Mouse (Mus musculus): ENCODE measurements at regions not wholly inside any gene's neighbourhood (a gene's known extent, or its start where the extent isn't known, plus 50 kb on each side); places are given as distances from the start of the nearest gene placed in this dataset.

DNA sequence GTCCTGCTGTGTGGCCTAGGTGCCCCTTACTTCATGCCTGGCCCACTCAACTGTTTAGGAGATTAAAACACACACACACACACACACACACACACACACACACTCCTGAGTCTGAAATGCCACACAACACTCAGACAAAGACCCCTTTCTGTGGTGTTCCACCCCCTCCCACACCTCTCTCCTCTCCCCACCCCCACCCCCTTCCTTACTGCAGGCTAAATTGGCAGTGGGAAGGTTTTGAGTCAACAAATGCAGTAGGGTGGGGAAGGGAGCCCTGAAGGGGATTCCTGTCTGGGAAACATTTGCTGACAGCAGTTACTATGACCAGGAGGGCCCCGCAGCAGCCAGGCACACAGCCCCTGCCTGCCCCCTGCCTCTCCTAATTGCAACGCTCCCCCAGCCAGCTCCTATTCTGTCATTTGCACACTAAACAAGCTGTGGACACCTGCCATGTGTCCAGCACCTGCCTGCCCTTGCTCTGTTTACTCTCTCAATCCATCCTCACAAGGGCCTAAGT lies 69.5 kb downstream of the Ephb3 start:
- peak; percentile 83 for ATAC-seq (replicated peaks; ENCODE audit: low FRiP score)
- H3K9ac ChIP-seq (ENCODE audit: low read length): no peak overlapping the region
- no peaks in the 10 kb centered on the region for H3K27me3 ChIP-seq (ENCODE audit: control insufficient read depth, insufficient read depth, low read length)
- H3K4me2 ChIP-seq (ENCODE audit: low read depth, low read length, severe bottlenecking): no peak overlapping the region
- no peaks in the 10 kb centered on the region for H3K36me3 ChIP-seq (ENCODE audit: control insufficient read depth, insufficient read depth, low read length)
- peak overlapping the region; percentile 8 for H3K27ac ChIP-seq (ENCODE audit: low read depth, low read length)
- peaks cover 10% of the 10 kb centered on the region for H3K4me1 ChIP-seq (replicated peaks; ENCODE audit: control insufficient read depth, insufficient read depth, low read length)
- WGBS: 6% methylated on average over 2 of the region's 2 CpGs
- peak; percentile 74 for DNase-seq (ENCODE audit: low spot score)
- H3K9me3 ChIP-seq (ENCODE audit: control insufficient read depth, low read length): no peaks in the 10 kb centered on the region; the same call in 1 of the 2 replicates
- H3K4me3 ChIP-seq (ENCODE audit: low read depth, low read length): no peak overlapping the region

DNA sequence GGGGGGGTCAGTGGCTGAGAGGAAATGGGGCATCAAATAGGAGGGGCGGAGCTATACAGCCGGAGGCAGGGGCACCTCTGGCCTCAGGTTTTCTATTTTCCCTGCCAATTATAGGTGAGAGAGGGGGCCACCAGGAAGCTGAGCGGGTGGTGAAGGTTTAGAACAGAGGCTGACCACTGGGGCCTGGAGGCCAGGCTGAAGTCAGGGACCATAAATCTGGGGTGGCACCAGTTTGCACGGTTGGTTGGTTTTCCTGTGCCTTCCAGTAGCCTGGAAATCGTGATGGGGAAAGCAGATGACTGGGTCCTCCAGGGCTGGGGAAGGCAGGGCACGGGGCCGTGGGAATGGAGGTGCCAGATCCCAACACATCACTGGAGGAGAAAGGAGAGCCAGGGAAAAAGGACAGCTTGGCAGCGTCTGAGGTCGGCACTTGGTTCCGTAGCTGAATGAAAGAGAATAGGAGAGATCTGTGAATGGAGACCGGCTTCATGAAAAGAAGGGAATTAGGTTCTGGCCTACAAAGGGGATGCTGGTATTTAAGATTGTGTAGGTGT lies 73.3 kb downstream of the Ephb3 start:
- Histone ChIP-seq H3K36me3 (ENCODE audit: control insufficient read depth, insufficient read depth, low read length) (no peaks in the 10 kb centered on the region), H3K4me1 (replicated peaks; ENCODE audit: control insufficient read depth, insufficient read depth, low read length) (peaks cover 11% of the 10 kb centered on the region), H3K27me3 (ENCODE audit: control insufficient read depth, insufficient read depth, low read length) (no peaks in the 10 kb centered on the region; the same call in 1 of the 2 replicates), H3K27ac (ENCODE audit: low read depth, low read length) (no peak overlapping the region), H3K9me3 (ENCODE audit: control insufficient read depth, low read length) (no peaks in the 10 kb centered on the region; the same call in 1 of the 2 replicates), H3K9ac (ENCODE audit: low read length) (no peak overlapping the region), H3K4me2 (ENCODE audit: low read depth, low read length, severe bottlenecking) (no peak overlapping the region), H3K4me3 (ENCODE audit: low read depth, low read length) (no peak overlapping the region)
- no peak for DNase-seq (ENCODE audit: low spot score)
- WGBS: 84% methylated on average over 11 of the region's 11 CpGs
- ATAC-seq (replicated peaks; ENCODE audit: low FRiP score): no peak

DNA sequence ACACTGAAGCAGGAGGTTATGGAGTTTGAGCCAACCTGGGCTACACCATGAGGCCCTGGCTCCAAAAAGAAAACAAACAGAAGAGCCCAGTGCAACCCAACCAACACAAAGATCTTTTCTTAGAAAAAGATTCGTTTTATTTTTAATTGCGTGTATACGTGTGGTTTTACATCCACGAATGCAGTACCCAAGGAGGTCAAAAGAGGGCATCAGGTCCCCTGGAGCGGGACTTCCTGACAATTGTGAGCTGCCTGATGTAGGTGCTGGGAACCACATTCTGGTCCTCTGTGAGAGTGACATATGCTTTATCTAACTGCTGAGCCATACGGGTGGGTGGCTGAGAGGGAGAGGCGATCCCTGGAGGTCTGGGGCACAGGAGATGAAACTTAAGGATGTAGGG lies 73.8 kb downstream of the Ephb3 start:
- Histone ChIP-seq H3K27me3 (ENCODE audit: control insufficient read depth, insufficient read depth, low read length) (no peaks in the 10 kb centered on the region; the same call in 1 of the 2 replicates), H3K36me3 (ENCODE audit: control insufficient read depth, insufficient read depth, low read length) (no peaks in the 10 kb centered on the region), H3K9ac (ENCODE audit: low read length) (no peak overlapping the region), H3K4me1 (replicated peaks; ENCODE audit: control insufficient read depth, insufficient read depth, low read length) (peaks cover 11% of the 10 kb centered on the region), H3K4me2 (ENCODE audit: low read depth, low read length, severe bottlenecking) (no peak overlapping the region), H3K4me3 (ENCODE audit: low read depth, low read length) (no peak overlapping the region), H3K9me3 (ENCODE audit: control insufficient read depth, low read length) (no peaks in the 10 kb centered on the region; the same call in 1 of the 2 replicates), H3K27ac (ENCODE audit: low read depth, low read length) (no peak overlapping the region)
- no peak for DNase-seq (ENCODE audit: low spot score)
- ATAC-seq (replicated peaks; ENCODE audit: low FRiP score): no peak
- 93% methylated on average over 7 of the region's 7 CpGs for WGBS

DNA sequence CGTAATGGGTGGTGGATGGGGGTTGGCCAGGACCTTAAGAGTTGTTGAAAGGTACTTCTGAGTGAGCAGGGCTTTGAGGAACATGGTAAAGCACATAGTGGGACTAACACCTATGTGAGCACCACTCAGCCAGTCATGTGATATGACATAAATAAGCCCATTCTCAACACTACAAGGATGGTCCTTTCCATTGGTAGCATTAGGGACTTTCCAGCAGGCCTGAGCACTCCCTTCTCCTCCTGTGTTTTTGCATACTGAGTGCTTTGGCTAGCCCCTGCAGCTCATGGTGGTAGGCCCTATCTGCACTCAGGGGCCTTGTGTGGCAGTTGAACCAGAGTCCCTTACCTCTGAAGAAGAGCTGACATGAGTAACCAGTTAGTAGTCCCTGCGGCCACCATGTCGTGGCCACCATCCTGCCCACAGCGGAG lies 75.7 kb downstream of the Ephb3 start:
- WGBS: 87% methylated on average over 4 of the region's 4 CpGs
- Histone ChIP-seq H3K4me1 (replicated peaks; ENCODE audit: control insufficient read depth, insufficient read depth, low read length) (0 out of 2 replicates have a peak, but pooled peaks cover 1% of the 10 kb centered on the region), H3K4me3 (ENCODE audit: low read depth, low read length) (no peak overlapping the region), H3K9ac (ENCODE audit: low read length) (no peak overlapping the region), H3K27ac (ENCODE audit: low read depth, low read length) (no peak overlapping the region), H3K4me2 (ENCODE audit: low read depth, low read length, severe bottlenecking) (no peak overlapping the region), H3K9me3 (ENCODE audit: control insufficient read depth, low read length) (no peaks in the 10 kb centered on the region; the same call in 1 of the 2 replicates), H3K36me3 (ENCODE audit: control insufficient read depth, insufficient read depth, low read length) (no peaks in the 10 kb centered on the region), H3K27me3 (ENCODE audit: control insufficient read depth, insufficient read depth, low read length) (no peaks in the 10 kb centered on the region; the same call in 1 of the 2 replicates)
- ATAC-seq (replicated peaks; ENCODE audit: low FRiP score): no peak
- DNase-seq (ENCODE audit: low spot score): no peak

DNA sequence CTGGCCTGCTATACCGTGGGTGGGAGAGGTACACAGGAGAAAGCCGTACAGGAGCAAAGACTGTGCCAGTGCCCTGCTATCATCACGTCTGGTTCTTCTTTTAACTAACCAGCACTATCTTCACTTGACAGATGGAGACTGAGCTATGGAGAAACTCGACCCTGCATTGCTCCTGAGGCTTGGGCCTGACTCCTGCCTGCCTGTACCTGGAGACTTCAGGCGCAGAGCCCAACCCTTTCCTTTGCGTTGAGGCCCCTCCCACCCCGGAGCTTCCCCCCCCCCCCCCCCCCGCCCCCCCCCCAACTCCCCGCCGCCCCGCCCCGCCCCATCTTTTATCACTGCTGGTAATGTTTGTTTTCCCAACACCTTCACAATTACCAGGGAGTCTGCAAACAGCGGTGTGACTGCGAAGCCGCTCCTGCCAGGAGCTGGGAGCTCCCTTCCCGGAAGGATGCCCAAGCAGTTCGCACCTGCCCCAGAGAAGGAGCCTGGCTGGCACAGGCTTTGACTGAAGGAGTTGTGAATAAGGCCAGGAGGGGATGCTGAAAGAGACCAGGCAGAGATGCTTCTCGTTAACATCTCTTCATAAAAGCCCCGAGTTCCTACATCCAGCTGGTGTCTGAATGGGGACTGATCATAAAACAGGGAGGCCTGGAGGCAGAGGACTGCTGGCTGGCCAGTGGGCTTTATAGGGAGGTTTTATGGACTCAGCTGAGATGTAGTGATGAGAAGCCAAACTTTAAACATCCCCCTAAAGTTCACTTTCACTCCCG lies 77.6 kb downstream of the Ephb3 start:
- Histone ChIP-seq H3K27me3 (ENCODE audit: control insufficient read depth, insufficient read depth, low read length) (no peaks in the 10 kb centered on the region; the same call in 1 of the 2 replicates), H3K4me1 (replicated peaks; ENCODE audit: control insufficient read depth, insufficient read depth, low read length) (0 out of 2 replicates have a peak, but pooled peaks cover 1% of the 10 kb centered on the region), H3K4me2 (ENCODE audit: low read depth, low read length, severe bottlenecking) (no peak overlapping the region), H3K9ac (ENCODE audit: low read length) (no peak overlapping the region), H3K4me3 (ENCODE audit: low read depth, low read length) (no peak overlapping the region), H3K36me3 (ENCODE audit: control insufficient read depth, insufficient read depth, low read length) (no peaks in the 10 kb centered on the region), H3K27ac (ENCODE audit: low read depth, low read length) (no peak overlapping the region), H3K9me3 (ENCODE audit: control insufficient read depth, low read length) (no peaks in the 10 kb centered on the region)
- ATAC-seq (replicated peaks; ENCODE audit: low FRiP score) (no peak), DNase-seq (ENCODE audit: low spot score) (no peak)
- 17% methylated on average over 14 of the region's 20 CpGs for WGBS

DNA sequence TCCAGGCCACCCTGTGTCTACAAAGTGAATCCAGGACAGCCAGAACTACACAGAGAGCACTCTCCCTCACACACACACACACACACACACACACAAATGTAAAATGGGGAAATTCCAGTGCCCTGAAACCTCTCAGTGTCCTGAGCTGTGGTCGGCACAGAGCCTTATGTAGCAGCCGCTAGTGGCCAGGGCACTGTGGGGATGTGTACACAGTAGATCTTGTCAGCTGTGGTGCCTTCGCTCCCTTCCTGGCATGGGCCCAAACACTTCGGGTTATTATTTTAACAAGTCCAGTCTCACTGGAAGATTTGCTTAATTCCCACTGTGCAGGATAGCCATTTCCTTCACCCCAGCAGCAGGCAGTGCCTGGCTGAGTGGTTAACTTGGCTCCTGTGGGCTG lies 81.5 kb downstream of the Ephb3 start:
- no peak for DNase-seq (ENCODE audit: low spot score)
- Histone ChIP-seq H3K4me1 (replicated peaks; ENCODE audit: control insufficient read depth, insufficient read depth, low read length) (0 out of 2 replicates have a peak, but pooled peaks cover 1% of the 10 kb centered on the region), H3K9ac (ENCODE audit: low read length) (no peak overlapping the region), H3K4me2 (ENCODE audit: low read depth, low read length, severe bottlenecking) (no peak overlapping the region), H3K36me3 (ENCODE audit: control insufficient read depth, insufficient read depth, low read length) (no peaks in the 10 kb centered on the region), H3K27ac (ENCODE audit: low read depth, low read length) (no peak overlapping the region), H3K27me3 (ENCODE audit: control insufficient read depth, insufficient read depth, low read length) (no peaks in the 10 kb centered on the region; the same call in 1 of the 2 replicates), H3K4me3 (ENCODE audit: low read depth, low read length) (no peak overlapping the region), H3K9me3 (ENCODE audit: control insufficient read depth, low read length) (no peaks in the 10 kb centered on the region)
- 76% methylated on average over 4 of the region's 4 CpGs for WGBS
- no peak for ATAC-seq (replicated peaks; ENCODE audit: low FRiP score)

DNA sequence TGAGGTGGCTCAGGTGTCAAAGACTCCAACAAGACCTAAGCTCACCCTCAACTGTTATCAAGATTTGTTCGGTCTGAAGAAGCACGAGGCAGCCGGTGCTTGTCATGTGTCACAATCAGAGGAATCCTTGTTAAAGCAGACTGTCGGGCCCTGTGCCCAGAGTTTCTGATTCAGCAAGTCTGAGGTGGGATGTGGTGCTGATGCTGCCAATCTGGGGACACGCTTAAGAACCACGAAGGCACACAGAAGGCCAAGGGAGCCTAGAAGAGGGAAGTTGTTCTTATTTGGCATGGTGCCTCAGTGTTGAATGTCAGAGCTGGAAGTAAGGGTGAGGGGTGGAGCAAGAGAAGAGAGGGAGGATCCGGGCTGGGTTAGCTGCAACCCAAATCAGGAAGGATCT lies 85.0 kb downstream of the Ephb3 start:
- Histone ChIP-seq H3K36me3 (ENCODE audit: control insufficient read depth, insufficient read depth, low read length) (no peaks in the 10 kb centered on the region), H3K9ac (ENCODE audit: low read length) (no peak overlapping the region), H3K27me3 (ENCODE audit: control insufficient read depth, insufficient read depth, low read length) (no peaks in the 10 kb centered on the region), H3K9me3 (ENCODE audit: control insufficient read depth, low read length) (no peaks in the 10 kb centered on the region), H3K4me3 (ENCODE audit: low read depth, low read length) (no peak overlapping the region), H3K4me1 (replicated peaks; ENCODE audit: control insufficient read depth, insufficient read depth, low read length) (no peaks in the 10 kb centered on the region), H3K27ac (ENCODE audit: low read depth, low read length) (no peak overlapping the region), H3K4me2 (ENCODE audit: low read depth, low read length, severe bottlenecking) (no peak overlapping the region)
- WGBS: 89% methylated on average over 7 of the region's 7 CpGs
- DNase-seq (ENCODE audit: low spot score) (no peak), ATAC-seq (replicated peaks; ENCODE audit: low FRiP score) (no peak)

DNA sequence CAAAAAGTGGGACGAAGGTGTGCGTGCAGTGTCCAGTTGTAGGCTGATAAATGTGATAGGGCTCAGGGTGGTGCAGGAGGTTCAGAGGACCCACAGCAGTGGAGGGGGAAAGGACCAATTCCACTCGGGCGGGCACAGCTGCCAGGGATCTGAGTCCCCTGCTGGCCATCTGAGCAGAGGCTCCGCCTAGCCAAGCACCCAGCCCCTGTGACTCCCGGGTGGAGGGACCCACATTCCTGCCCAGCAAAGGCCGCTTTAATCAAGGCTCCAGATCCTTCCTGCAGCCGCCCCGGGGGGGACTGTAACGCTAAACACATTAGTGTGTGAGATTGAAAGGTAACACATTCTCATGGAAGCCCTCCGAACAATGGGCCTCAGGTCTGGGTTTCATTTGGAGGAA lies 88.5 kb downstream of the Ephb3 start:
- Histone ChIP-seq H3K27ac (ENCODE audit: low read depth, low read length) (no peak overlapping the region), H3K4me3 (ENCODE audit: low read depth, low read length) (no peak overlapping the region), H3K9me3 (ENCODE audit: control insufficient read depth, low read length) (no peaks in the 10 kb centered on the region), H3K36me3 (ENCODE audit: control insufficient read depth, insufficient read depth, low read length) (no peaks in the 10 kb centered on the region), H3K4me1 (replicated peaks; ENCODE audit: control insufficient read depth, insufficient read depth, low read length) (peaks cover 7% of the 10 kb centered on the region; the same call in 1 of the 2 replicates), H3K9ac (ENCODE audit: low read length) (no peak overlapping the region), H3K4me2 (ENCODE audit: low read depth, low read length, severe bottlenecking) (no peak overlapping the region), H3K27me3 (ENCODE audit: control insufficient read depth, insufficient read depth, low read length) (no peaks in the 10 kb centered on the region)
- WGBS: 35% methylated on average over 11 of the region's 11 CpGs
- ATAC-seq (replicated peaks; ENCODE audit: low FRiP score) (no peak), DNase-seq (ENCODE audit: low spot score) (no peak)

All from forebrain, embryonic 11.5 days (tissue).